Mouse (Mus musculus): ENCODE data around the gene Cd164. TPM values are rescaled to one million over a fixed set of nuclear protein-coding genes. Genes with fewer than 3 reads are reported as not detected.

The Cd164 gene
- polyA plus RNA-seq, 1 experiment from 2014 or later = 126 TPM

DNA sequence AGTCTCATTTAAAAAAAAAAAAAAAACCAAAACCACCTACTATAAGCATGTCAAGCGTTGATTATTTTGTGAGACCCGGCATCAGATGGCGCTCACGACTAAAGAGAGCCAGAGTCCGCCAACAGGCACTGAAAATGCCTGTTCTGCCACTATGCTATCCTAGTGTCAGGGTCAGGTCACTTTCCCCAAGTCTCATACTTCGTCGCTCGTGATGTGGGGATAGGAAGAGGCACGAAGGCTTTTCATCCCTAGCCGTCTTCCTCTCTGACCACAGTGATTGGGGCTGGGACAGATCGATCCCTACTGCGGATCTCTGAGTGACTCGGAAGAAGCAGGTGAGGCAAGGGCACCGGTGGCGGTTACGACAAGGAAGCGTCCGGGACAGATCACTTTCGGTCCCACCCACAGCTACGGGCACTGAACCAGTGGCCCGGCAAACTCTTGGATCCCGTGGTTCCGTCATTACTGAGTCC lies 670 bp upstream of the Cd164 start:
- peak; percentile 58 for ATAC-seq (ENCODE audit: insufficient read depth, low FRiP score, low TSS enrichment)
- peaks cover 13% of the 10 kb centered on the region for H3K4me1 ChIP-seq (ENCODE audit: control insufficient read depth, insufficient read depth, low read length)
- under 1% methylated on average over 23 of the region's 23 CpGs for WGBS
- H3K27me3 ChIP-seq (ENCODE audit: control insufficient read depth, insufficient read depth, low read length) = no peaks in the 10 kb centered on the region
- no peaks in the 10 kb centered on the region for H3K36me3 ChIP-seq (ENCODE audit: control insufficient read depth, insufficient read depth, low read length)
- peak overlapping the region; percentile 89 for H3K27ac ChIP-seq (ENCODE audit: low read depth, low read length)
- H3K9ac ChIP-seq (ENCODE audit: low read length) = peak overlapping the region; percentile 37
- no peak for DNase-seq (ENCODE audit: low spot score)
- peak overlapping the region; percentile 89 for H3K4me3 ChIP-seq (ENCODE audit: low read depth, low read length)
- H3K4me2 ChIP-seq (ENCODE audit: low read depth) = peak overlapping the region; percentile 53
- H3K9me3 ChIP-seq (ENCODE audit: control insufficient read depth, low read length) = no peaks in the 10 kb centered on the region

DNA sequence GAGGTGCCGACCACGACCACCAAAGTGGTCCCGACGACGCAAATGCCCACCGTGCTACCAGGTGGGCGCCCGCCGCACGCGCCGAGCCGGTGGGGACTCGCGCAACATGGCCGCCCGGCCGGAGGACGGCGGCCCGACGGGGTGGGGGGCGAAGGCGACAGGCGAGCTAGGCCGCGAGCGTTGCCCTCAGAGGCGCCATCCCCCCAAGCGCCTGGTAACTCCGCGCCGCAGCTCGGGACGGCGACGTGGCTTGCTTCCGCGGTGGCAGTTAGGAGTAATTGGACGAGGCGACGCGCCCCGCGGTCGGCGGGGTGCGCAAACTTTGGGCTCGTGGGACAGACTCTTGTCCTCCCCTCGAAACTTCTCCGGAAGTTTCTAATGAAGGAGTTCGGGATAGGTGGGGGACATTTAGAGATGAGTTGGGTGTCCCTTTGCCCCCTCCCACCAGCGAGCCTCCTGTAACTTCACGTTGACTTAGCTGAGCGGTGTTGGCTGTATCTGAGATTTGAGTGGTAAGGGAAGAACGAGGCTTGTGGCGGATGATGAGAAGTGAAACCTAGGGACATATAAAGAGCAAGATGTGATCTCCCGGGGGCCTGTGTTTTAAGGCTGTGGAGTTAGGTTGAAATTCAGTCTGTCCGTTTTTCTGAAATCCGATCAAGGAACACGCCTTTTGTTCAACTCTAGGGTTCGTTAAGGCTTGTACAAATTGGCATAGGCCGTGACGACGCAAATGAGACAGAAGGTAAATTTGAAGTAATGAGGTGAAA lies 611 bp downstream of the Cd164 start:
- ATAC-seq (ENCODE audit: insufficient read depth, low FRiP score, low TSS enrichment) = no peak; the same call in none of the 2 replicates
- H3K4me1 ChIP-seq (ENCODE audit: control insufficient read depth, insufficient read depth, low read length) = peaks cover 13% of the 10 kb centered on the region
- WGBS = under 1% methylated on average over 65 of the region's 65 CpGs
- peak overlapping the region; percentile 97 for H3K9ac ChIP-seq (ENCODE audit: low read length)
- H3K36me3 ChIP-seq (ENCODE audit: control insufficient read depth, insufficient read depth, low read length) = no peaks in the 10 kb centered on the region
- H3K4me2 ChIP-seq (ENCODE audit: low read depth) = peak overlapping the region; percentile 53
- DNase-seq (ENCODE audit: low spot score) = peak; percentile 77
- peak overlapping the region; percentile 89 for H3K4me3 ChIP-seq (ENCODE audit: low read depth, low read length)
- H3K27me3 ChIP-seq (ENCODE audit: control insufficient read depth, insufficient read depth, low read length) = no peaks in the 10 kb centered on the region
- H3K9me3 ChIP-seq (ENCODE audit: control insufficient read depth, low read length) = no peaks in the 10 kb centered on the region
- peak overlapping the region; percentile 89 for H3K27ac ChIP-seq (ENCODE audit: low read depth, low read length)

DNA sequence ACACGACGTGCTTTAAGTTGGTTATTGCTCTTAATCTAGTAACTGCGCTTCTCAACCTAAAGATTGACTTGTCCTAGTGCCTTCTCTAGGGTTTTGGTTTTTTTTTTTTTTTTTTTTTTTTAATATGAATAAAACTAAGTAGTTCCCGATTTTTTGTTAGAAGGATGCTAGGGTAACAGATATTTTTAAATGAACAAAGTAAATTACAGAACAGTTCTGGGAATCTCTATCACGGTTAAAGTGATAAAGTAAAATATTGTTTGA lies 1.1 kb downstream of the Cd164 start:
- 7% methylated on average over 5 of the region's 5 CpGs for whole genome bisulfite sequencing
- DNase-seq (ENCODE audit: low spot score) (no peak), ATAC-seq (ENCODE audit: insufficient read depth, low FRiP score, low TSS enrichment) (no peak)
- H3K4me1 ChIP-seq (ENCODE audit: control insufficient read depth, insufficient read depth, low read length) = peaks cover 13% of the 10 kb centered on the region
- H3K4me2 ChIP-seq (ENCODE audit: low read depth) = peak overlapping the region; percentile 53
- H3K36me3 ChIP-seq (ENCODE audit: control insufficient read depth, insufficient read depth, low read length) = no peaks in the 10 kb centered on the region
- no peaks in the 10 kb centered on the region for H3K9me3 ChIP-seq (ENCODE audit: control insufficient read depth, low read length)
- H3K27me3 ChIP-seq (ENCODE audit: control insufficient read depth, insufficient read depth, low read length) = no peaks in the 10 kb centered on the region
- H3K27ac ChIP-seq (ENCODE audit: low read depth, low read length) = no peak overlapping the region
- peak overlapping the region; percentile 97 for H3K9ac ChIP-seq (ENCODE audit: low read length)
- H3K4me3 ChIP-seq (ENCODE audit: low read depth, low read length) = peak overlapping the region; percentile 89

GRCm38 (mm10) chr10:41523386-41523785 lies 4.2 kb downstream of the Cd164 start:
- no peak overlapping the region for H3K4me2 ChIP-seq (ENCODE audit: low read depth)

GRCm38 (mm10) chr10:41525696-41526095 lies 6.5 kb downstream of the Cd164 start:
- whole genome bisulfite sequencing = 83% methylated on average over 1 of the region's 1 CpGs
- Histone ChIP-seq H3K4me3 (ENCODE audit: low read depth, low read length) (no peak overlapping the region), H3K4me2 (ENCODE audit: low read depth) (no peak overlapping the region), H3K9me3 (ENCODE audit: control insufficient read depth, low read length) (no peaks in the 10 kb centered on the region), H3K4me1 (ENCODE audit: control insufficient read depth, insufficient read depth, low read length) (peaks cover 12% of the 10 kb centered on the region), H3K27ac (ENCODE audit: low read depth, low read length) (no peak overlapping the region), H3K9ac (ENCODE audit: low read length) (no peak overlapping the region), H3K36me3 (ENCODE audit: control insufficient read depth, insufficient read depth, low read length) (no peaks in the 10 kb centered on the region; the same call in 1 of the 2 replicates), H3K27me3 (ENCODE audit: control insufficient read depth, insufficient read depth, low read length) (no peaks in the 10 kb centered on the region)
- DNase-seq (ENCODE audit: low spot score) (no peak), ATAC-seq (ENCODE audit: insufficient read depth, low FRiP score, low TSS enrichment) (no peak)

More at GRCm38 (mm10) chr10:41523386-41523785, 4.2 kb downstream of the Cd164 start:
- no peaks in the 10 kb centered on the region for H3K9me3 ChIP-seq (ENCODE audit: control insufficient read depth, low read length)
- no peak for ATAC-seq (ENCODE audit: insufficient read depth, low FRiP score, low TSS enrichment)
- no peak overlapping the region for H3K27ac ChIP-seq (ENCODE audit: low read depth, low read length)
- no peak for DNase-seq (ENCODE audit: low spot score)
- no peaks in the 10 kb centered on the region for H3K27me3 ChIP-seq (ENCODE audit: control insufficient read depth, insufficient read depth, low read length)
- H3K9ac ChIP-seq (ENCODE audit: low read length) = no peak overlapping the region
- H3K4me1 ChIP-seq (ENCODE audit: control insufficient read depth, insufficient read depth, low read length) = peaks cover 13% of the 10 kb centered on the region
- no peak overlapping the region for H3K4me3 ChIP-seq (ENCODE audit: low read depth, low read length)
- WGBS = 81% methylated on average over 3 of the region's 3 CpGs
- H3K36me3 ChIP-seq (ENCODE audit: control insufficient read depth, insufficient read depth, low read length) = no peaks in the 10 kb centered on the region

DNA sequence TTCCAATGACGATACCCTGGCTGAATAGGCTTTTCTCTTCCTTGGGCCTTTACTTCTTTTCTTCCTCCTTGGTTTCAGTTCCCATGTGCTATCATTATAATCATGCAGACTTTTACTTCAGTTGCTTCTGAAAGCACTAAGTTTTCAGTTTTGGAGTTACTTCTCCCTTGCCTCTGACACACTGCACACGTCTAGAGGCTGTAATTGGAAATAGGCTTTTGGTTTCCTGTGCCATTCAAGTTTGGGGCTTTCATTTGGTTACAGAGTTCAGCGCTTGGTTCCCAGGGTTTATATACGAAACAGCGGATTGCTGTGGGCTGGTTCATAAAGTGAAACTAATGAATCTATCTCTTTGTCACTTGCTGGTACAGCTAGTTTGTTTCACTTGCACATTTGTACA lies 10.8 kb downstream of the Cd164 start:
- no peak overlapping the region for H3K27ac ChIP-seq (ENCODE audit: low read depth, low read length)
- 95% methylated on average over 5 of the region's 5 CpGs for WGBS
- H3K9ac ChIP-seq (ENCODE audit: low read length) = no peak overlapping the region
- H3K27me3 ChIP-seq (ENCODE audit: control insufficient read depth, insufficient read depth, low read length) = no peaks in the 10 kb centered on the region
- no peaks in the 10 kb centered on the region for H3K9me3 ChIP-seq (ENCODE audit: control insufficient read depth, low read length)
- ATAC-seq (ENCODE audit: insufficient read depth, low FRiP score, low TSS enrichment) (no peak), DNase-seq (ENCODE audit: low spot score) (no peak)
- no peaks in the 10 kb centered on the region for H3K4me1 ChIP-seq (ENCODE audit: control insufficient read depth, insufficient read depth, low read length)
- peaks cover 4% of the 10 kb centered on the region for H3K36me3 ChIP-seq (ENCODE audit: control insufficient read depth, insufficient read depth, low read length)
- no peak overlapping the region for H3K4me2 ChIP-seq (ENCODE audit: low read depth)
- H3K4me3 ChIP-seq (ENCODE audit: low read depth, low read length) = no peak overlapping the region

- no peak overlapping the region for H3K9ac ChIP-seq (ENCODE audit: low read length)
- peaks cover 6% of the 10 kb centered on the region for H3K36me3 ChIP-seq (ENCODE audit: control insufficient read depth, insufficient read depth, low read length)
- no peaks in the 10 kb centered on the region for H3K27me3 ChIP-seq (ENCODE audit: control insufficient read depth, insufficient read depth, low read length)
- no peak overlapping the region for H3K27ac ChIP-seq (ENCODE audit: low read depth, low read length)
- DNase-seq (ENCODE audit: low spot score) = no peak
- no peak overlapping the region for H3K4me2 ChIP-seq (ENCODE audit: low read depth)
- no peak for ATAC-seq (ENCODE audit: insufficient read depth, low FRiP score, low TSS enrichment)
- no peaks in the 10 kb centered on the region for H3K4me1 ChIP-seq (ENCODE audit: control insufficient read depth, insufficient read depth, low read length)
- 93% methylated on average over 2 of the region's 2 CpGs for whole genome bisulfite sequencing
- H3K4me3 ChIP-seq (ENCODE audit: low read depth, low read length) = no peak overlapping the region
- no peaks in the 10 kb centered on the region for H3K9me3 ChIP-seq (ENCODE audit: control insufficient read depth, low read length)
Measured at GRCm38 (mm10) chr10:41535991-41536390, 16.8 kb downstream of the Cd164 start.

- H3K9ac ChIP-seq (ENCODE audit: low read length) = no peak overlapping the region
- H3K36me3 ChIP-seq (ENCODE audit: control insufficient read depth, insufficient read depth, low read length) = peaks cover 6% of the 10 kb centered on the region
- H3K4me1 ChIP-seq (ENCODE audit: control insufficient read depth, insufficient read depth, low read length) = no peaks in the 10 kb centered on the region
- no peaks in the 10 kb centered on the region for H3K9me3 ChIP-seq (ENCODE audit: control insufficient read depth, low read length)
- no peak for ATAC-seq (ENCODE audit: insufficient read depth, low FRiP score, low TSS enrichment)
- H3K27me3 ChIP-seq (ENCODE audit: control insufficient read depth, insufficient read depth, low read length) = no peaks in the 10 kb centered on the region
- DNase-seq (ENCODE audit: low spot score) = no peak
- no peak overlapping the region for H3K27ac ChIP-seq (ENCODE audit: low read depth, low read length)
- 86% methylated on average over 1 of the region's 1 CpGs for WGBS
- H3K4me2 ChIP-seq (ENCODE audit: low read depth) = no peak overlapping the region
- H3K4me3 ChIP-seq (ENCODE audit: low read depth, low read length) = no peak overlapping the region
Measured at GRCm38 (mm10) chr10:41536714-41537113, 17.5 kb downstream of the Cd164 start.

DNA sequence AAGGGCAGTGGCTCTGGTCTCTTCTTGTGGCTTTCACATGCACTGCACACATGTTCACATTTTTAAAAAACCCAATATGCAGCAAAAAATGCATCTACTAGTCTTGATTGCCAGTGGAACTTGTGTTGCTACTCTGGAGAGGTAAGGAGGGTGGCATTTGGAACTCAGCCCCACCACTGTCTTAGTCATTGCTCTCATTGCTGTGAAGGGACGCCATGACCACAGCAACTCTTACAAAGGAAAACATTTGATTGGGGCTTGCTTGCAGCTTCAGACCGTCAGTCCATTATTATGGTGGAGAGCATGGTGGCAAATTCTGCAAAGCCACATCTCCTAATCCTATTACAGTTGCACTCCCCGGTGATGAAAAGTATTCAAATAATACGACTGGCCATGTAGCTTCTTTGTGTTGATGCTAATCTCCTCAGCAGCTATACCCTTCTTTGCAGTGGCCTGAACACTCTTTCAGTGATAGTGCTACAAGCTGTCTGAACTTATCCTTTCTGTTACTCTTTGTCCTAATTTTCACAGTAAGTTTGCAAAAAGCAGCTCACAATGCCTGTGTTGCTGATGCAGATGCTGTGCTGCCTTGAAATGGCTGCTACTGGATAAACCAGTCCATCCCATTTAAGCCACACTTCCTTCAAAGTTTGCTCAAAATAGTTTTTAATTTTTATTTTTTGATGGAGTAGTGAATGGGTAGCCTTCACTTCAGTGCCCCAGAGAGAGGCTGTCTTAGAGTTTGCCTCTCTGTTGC lies 18.2 kb downstream of the Cd164 start:
- Histone ChIP-seq H3K9me3 (ENCODE audit: control insufficient read depth, low read length) (no peaks in the 10 kb centered on the region), H3K27me3 (ENCODE audit: control insufficient read depth, insufficient read depth, low read length) (no peaks in the 10 kb centered on the region), H3K27ac (ENCODE audit: low read depth, low read length) (no peak overlapping the region), H3K4me3 (ENCODE audit: low read depth, low read length) (no peak overlapping the region), H3K36me3 (ENCODE audit: control insufficient read depth, insufficient read depth, low read length) (peaks cover 6% of the 10 kb centered on the region), H3K9ac (ENCODE audit: low read length) (no peak overlapping the region), H3K4me1 (ENCODE audit: control insufficient read depth, insufficient read depth, low read length) (no peaks in the 10 kb centered on the region), H3K4me2 (ENCODE audit: low read depth) (no peak overlapping the region)
- ATAC-seq (ENCODE audit: insufficient read depth, low FRiP score, low TSS enrichment) = no peak
- DNase-seq (ENCODE audit: low spot score) = no peak
- 92% methylated on average over 4 of the region's 4 CpGs for WGBS

Data from neural tube, embryonic 11.5 days (tissue).